Mouse (Mus musculus) bone marrow macrophage, adult 2 months (primary cell): ENCODE results near the gene Glra1.

Source experiments
- CTCF ChIP-seq: IDR thresholded peaks from 2 replicates; pipeline ENCODE4 v1.5.1; 2012; ENCODE audit warnings: low read depth, mild to moderate bottlenecking, low read length, moderate library complexity
- POLR2A ChIP-seq: IDR thresholded peaks from 2 replicates; pipeline ENCODE4 v1.6.1; 2012; ENCODE audit warnings: mild to moderate bottlenecking, low read depth, low read length, borderline replicate concordance

DNA sequence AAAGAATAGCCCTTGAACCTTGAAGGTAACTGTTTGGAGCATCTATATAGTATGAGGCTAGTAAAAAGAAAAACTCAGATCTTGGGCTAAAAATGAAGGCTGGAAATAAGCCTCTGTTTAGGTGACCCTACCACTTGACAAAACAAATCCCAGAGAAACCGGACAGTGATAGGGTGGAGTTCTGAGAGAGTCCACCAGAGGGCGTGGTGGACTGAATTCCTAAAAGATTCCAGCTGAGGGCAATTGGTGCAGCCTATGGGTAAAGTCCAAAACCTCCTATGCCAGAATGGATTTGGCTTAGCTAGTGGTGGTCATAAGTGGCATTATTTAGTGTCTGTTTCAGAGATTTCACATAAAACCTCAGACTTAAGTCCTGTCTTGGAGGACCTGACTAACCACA lies 36.9 kb downstream of the Glra1 start:
- peak; percentile 32; the same call in 1 of the 2 replicates for TF ChIP-seq CTCF
- no peak for TF ChIP-seq POLR2A
